Mouse (Mus musculus) ES-E14 (cell line): Measurements from ENCODE around the gene Camk2n1.

Experiments
- CHD2 ChIP-seq: IDR thresholded peaks from 2 replicates; pipeline ENCODE4 v1.6.1; 2014; ENCODE audit warnings: mild to moderate bottlenecking, low read depth, low read length, inconsistent platforms
- MAFK ChIP-seq: IDR thresholded peaks from 2 replicates; pipeline ENCODE4 v1.6.1; 2014; ENCODE audit warnings: mild to moderate bottlenecking, low read depth, low read length, inconsistent platforms; ENCODE audit not compliant: insufficient read depth
- ZNF384 ChIP-seq: IDR thresholded peaks from 2 replicates; pipeline ENCODE4 v1.6.1; 2012; ENCODE audit warnings: low read depth, low read length, inconsistent platforms

DNA sequence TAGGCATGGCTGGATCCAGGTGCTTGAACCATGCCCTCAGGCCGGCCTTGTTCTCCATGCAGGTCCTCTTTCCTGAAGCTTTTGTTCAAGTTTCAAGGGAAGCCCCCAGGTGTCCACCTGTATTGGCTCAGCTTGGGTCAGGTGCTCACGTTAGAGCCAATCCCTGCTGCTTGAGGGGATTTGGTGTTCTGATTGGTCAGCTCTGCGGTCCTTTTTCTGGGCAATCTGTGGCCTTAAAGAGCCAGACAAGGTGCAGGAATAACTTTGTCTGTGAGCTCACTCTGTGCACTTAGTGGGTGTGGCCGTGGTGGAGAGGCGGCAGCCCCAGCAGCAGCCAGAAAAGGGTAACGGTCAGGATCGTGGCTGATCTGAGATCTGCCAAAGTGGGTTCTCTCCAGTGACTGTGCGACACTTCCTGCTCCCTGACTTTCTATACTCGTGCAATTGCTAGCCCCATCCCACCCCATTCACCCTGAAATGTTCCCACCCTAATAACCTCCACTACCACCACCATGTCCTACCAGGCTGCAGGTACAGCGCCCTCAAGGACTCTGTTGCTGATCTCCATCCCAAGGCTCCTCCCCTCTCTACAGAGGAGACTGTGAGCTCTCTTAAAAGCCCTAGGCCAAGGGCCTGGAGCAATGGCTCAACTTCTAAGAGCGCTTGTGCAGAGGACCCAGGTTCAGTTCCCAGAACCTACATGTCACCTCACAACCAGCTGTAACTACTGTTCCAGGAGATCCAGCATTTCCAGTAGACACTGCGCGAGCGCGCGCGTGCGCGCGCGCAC is 45.9 kb downstream of the Camk2n1 start:
- TF ChIP-seq CHD2 (peak; percentile 37; the same call in 1 of the 2 replicates), ZNF384 (no peak), MAFK (no peak)
